Mouse (Mus musculus) frontal cortex, postnatal 10 days (tissue): Measurements from ENCODE around the gene Plpp7.

Experiments used
- DNase-seq, 2 experiments: peaks; one replicate each; pipeline ENCODE4 v3.0.0; 2022; ENCODE audit warnings: low spot score in 2 of 2, mixed read lengths in 1 of 2

Plpp7 gene

GRCm38 (mm10) chr2:32096122-32096420 is 743 bp downstream of the Plpp7 start:
- DNase-seq: no peak

- DNase-seq: no peak
Measured at GRCm38 (mm10) chr2:32102944-32103343, 7.6 kb downstream of the Plpp7 start.

GRCm38 (mm10) chr2:32103557-32103956 is 8.2 kb downstream of the Plpp7 start:
- DNase-seq: no peak

- DNase-seq: no peak
Measured at GRCm38 (mm10) chr2:32104122-32104521, 8.8 kb downstream of the Plpp7 start.

- DNase-seq: no peak
Measured at GRCm38 (mm10) chr2:32105117-32105913, 10.0 kb downstream of the Plpp7 start.

GRCm38 (mm10) chr2:32105930-32106329 is 10.6 kb downstream of the Plpp7 start:
- no peak for DNase-seq

GRCm38 (mm10) chr2:32111268-32111667 is 15.9 kb downstream of the Plpp7 start:
- no peak for DNase-seq

- no peak for DNase-seq
Measured at GRCm38 (mm10) chr2:32112548-32112947, 17.2 kb downstream of the Plpp7 start.

GRCm38 (mm10) chr2:32115851-32116268 is 20.5 kb downstream of the Plpp7 start:
- DNase-seq: no peak

GRCm38 (mm10) chr2:32119802-32120750 is 24.7 kb downstream of the Plpp7 start:
- DNase-seq: no peak

GRCm38 (mm10) chr2:32121150-32121549 is 25.8 kb downstream of the Plpp7 start:
- no peak for DNase-seq

GRCm38 (mm10) chr2:32121785-32122184 is 26.5 kb downstream of the Plpp7 start:
- no peak for DNase-seq

- DNase-seq: no peak
Measured at GRCm38 (mm10) chr2:32127653-32128535, 32.6 kb downstream of the Plpp7 start.

- DNase-seq: no peak
Measured at GRCm38 (mm10) chr2:32128536-32128841, 33.2 kb downstream of the Plpp7 start.

- no peak for DNase-seq
Measured at GRCm38 (mm10) chr2:32129383-32130074, 34.2 kb downstream of the Plpp7 start.

- peak in 1 of 2 experiments; percentile 53 for DNase-seq
Measured at GRCm38 (mm10) chr2:32130435-32130834, 35.1 kb downstream of the Plpp7 start.

GRCm38 (mm10) chr2:32131205-32131834 is 36.0 kb downstream of the Plpp7 start:
- DNase-seq: no peak

- DNase-seq: no peak
Measured at GRCm38 (mm10) chr2:32131866-32132566, 36.7 kb downstream of the Plpp7 start.

- no peak for DNase-seq
Measured at GRCm38 (mm10) chr2:32132567-32132992, 37.3 kb downstream of the Plpp7 start.

- DNase-seq: peak; percentile 71 to 79
Measured at GRCm38 (mm10) chr2:32134039-32134438, 38.7 kb downstream of the Plpp7 start.
